Mouse (Mus musculus) E14TG2a.4 (cell line): ENCODE results near the gene Anxa11.
"Not testable (repeated sequence)": the region's sequence is repeated elsewhere in the genome, so short reads cannot be mapped to it uniquely, and the experiment has no call there.

Experiments used
- H3K27me3 ChIP-seq: 2 replicates; pipeline ENCODE4 v1.6.1; 2014; ENCODE audit warnings: low read length, control low read depth; ENCODE audit not compliant: insufficient read depth
- H3K36me3 ChIP-seq: 2 replicates; pipeline ENCODE4 v1.6.1; 2014; ENCODE audit warnings: low read length, control low read depth; ENCODE audit not compliant: insufficient read depth
- H3K4me1 ChIP-seq: replicated peaks from 2 replicates; pipeline ENCODE4 v1.6.1; 2014; ENCODE audit warnings: low read depth, low read length, control low read depth
- H3K4me3 ChIP-seq: replicated peaks from 2 replicates; pipeline ENCODE4 v1.5.1; 2014; ENCODE audit warnings: mild to moderate bottlenecking, low read length
- H3K9me3 ChIP-seq: 2 replicates; pipeline ENCODE4 v1.6.1; 2014; ENCODE audit warnings: low read length, control low read depth

Anxa11 gene

DNA sequence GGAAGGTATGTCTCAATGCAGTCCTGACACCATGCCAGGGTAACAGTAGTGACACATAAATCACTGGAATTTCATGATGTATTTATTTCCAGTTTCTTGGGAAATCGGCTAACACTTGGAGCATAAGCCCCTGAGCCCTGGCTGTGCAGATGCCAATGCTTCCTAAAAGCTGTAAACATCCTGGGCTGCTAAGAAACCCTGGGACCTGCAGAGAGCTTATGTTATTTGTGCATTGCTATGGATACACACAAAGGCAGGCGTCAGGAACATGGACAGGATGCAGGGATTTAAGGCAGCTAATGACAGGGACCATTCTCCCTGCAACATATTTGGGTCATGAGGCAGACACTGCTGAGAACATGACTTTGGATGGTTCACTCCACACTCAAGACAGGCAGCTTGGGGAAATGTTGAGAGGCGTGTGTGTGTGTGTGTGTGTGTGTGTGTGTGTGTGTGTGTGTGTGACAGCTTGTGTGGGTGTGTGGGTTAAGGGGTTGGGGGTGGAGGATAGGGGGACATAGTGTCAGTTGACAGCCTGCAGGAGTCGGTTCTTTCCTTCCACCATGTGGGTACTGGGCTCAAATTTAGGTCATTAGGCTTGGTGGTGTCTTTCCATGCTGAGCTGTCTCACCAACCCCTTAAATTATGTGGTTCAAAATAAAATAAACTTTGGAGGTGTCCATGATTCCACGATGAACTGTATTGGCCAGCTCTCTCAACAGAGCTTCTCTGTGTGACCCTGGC lies 76.6 kb downstream of the Anxa11 start:
- H3K4me1 ChIP-seq, H3K27me3 ChIP-seq, H3K4me3 ChIP-seq, H3K36me3 ChIP-seq, H3K9me3 ChIP-seq: not testable (repeated sequence)

- H3K36me3 ChIP-seq, H3K4me3 ChIP-seq, H3K27me3 ChIP-seq, H3K9me3 ChIP-seq, H3K4me1 ChIP-seq: not testable (repeated sequence)
Observed at GRCm38 (mm10) chr14:25926814-25927561, 85.0 kb downstream of the Anxa11 start.

DNA sequence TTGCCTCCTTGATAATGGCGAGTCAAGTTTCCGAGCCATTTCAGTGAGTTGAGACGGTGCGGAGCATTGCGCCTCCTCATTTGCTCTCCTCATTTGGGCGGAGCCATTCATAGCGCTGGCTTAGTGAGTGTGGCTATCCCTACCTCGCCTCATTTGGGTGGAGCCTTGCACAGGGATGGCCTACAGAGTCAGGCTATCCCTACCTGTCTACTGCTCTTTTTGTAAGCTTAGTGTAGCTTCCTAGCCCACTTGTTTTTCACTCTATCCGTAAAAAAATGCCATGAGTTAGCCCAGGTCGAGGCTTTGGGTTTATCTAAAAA lies 85.6 kb downstream of the Anxa11 start, which contains the start of gene Tmem254a:
Gene Tmem254a, minus strand, starts transcription at position 111 of the 320 bp plus-strand sequence.
- not testable (repeated sequence) for H3K4me1 ChIP-seq, H3K9me3 ChIP-seq, H3K36me3 ChIP-seq, H3K4me3 ChIP-seq, H3K27me3 ChIP-seq
